Mouse (Mus musculus) left cerebral cortex, postnatal 4 days (tissue): ENCODE measurements around the gene Unkl. TPM values are rescaled to one million over a fixed set of nuclear protein-coding genes. Genes with fewer than 3 reads are reported as not detected.
"Not testable (repeated sequence)": the region's sequence is repeated elsewhere in the genome, so short reads cannot be mapped to it uniquely, and the experiment has no call there.

Experiments
- DNase-seq: peaks from one replicate; pipeline ENCODE4 v3.0.0-alpha.2; 2022
- intact Hi-C: fragments of 180-260 bp; cut with DNase I; formaldehyde crosslinking; loops from one replicate; pipeline ENCODE4 v1.15.1; 2025
- total RNA-seq, 2 experiments: library from RNA; stranded (reverse); gene quantifications; 2 replicates each; pipeline ENCODE4 v1.2.3; 2021

Unkl gene
- total RNA-seq, 2 experiments from 2014 or later: 23.5 to 26.9 TPM

- intact Hi-C loops: no loop called here
- no peak for DNase-seq
These were observed 30.8 kb downstream of the Unkl start for GRCm38 (mm10) chr17:25218967-25219366.

GRCm38 (mm10) chr17:25219492-25220295, 31.5 kb downstream of the Unkl start:
- no peak for DNase-seq
- intact Hi-C loops: no loop called here

GRCm38 (mm10) chr17:25220746-25221145, 32.5 kb downstream of the Unkl start:
- no peak for DNase-seq
- intact Hi-C loops: no loop called here

GRCm38 (mm10) chr17:25221821-25222503, 33.8 kb downstream of the Unkl start:
- intact Hi-C loops: no loop called here
- peak; percentile 60 for DNase-seq

- DNase-seq, intact Hi-C loops: not testable (repeated sequence)
These were observed 34.3 kb downstream of the Unkl start for GRCm38 (mm10) chr17:25222504-25222940.

- intact Hi-C loops: no loop called here
- DNase-seq: no peak
These were observed 34.9 kb downstream of the Unkl start for GRCm38 (mm10) chr17:25222951-25223601.

- no peak for DNase-seq
These were observed 36.5 kb downstream of the Unkl start for GRCm38 (mm10) chr17:25224586-25225222.

GRCm38 (mm10) chr17:25225659-25226058, 37.5 kb downstream of the Unkl start:
- intact Hi-C loops: no loop called here
- DNase-seq: no peak

More at GRCm38 (mm10) chr17:25224586-25225222, 36.5 kb downstream of the Unkl start:
- intact Hi-C loops: no loop called here

GRCm38 (mm10) chr17:25227991-25228390, 39.8 kb downstream of the Unkl start:
- no peak for DNase-seq
- intact Hi-C loops: no loop called here

GRCm38 (mm10) chr17:25230014-25230655, 41.9 kb downstream of the Unkl start:
- intact Hi-C loops, DNase-seq: not testable (repeated sequence)

GRCm38 (mm10) chr17:25230700-25231099, 42.5 kb downstream of the Unkl start:
- intact Hi-C loops: no loop called here
- DNase-seq: no peak

- intact Hi-C loops, DNase-seq: not testable (repeated sequence)
These were observed 43.4 kb downstream of the Unkl start for GRCm38 (mm10) chr17:25231621-25232020.

GRCm38 (mm10) chr17:25235635-25236034, 47.4 kb downstream of the Unkl start:
- DNase-seq: no peak
- intact Hi-C loops: no loop called here

- peak; percentile 88 for DNase-seq
- intact Hi-C loops: no loop called here
These were observed 51.8 kb downstream of the Unkl start, which contains the start of the genes Gnptg and Tsr3 for GRCm38 (mm10) chr17:25239695-25240636. Gene Gnptg, minus strand, starts transcription at chr17:25240124. Gene Tsr3, plus strand, starts transcription at chr17:25240170.

- intact Hi-C loops: no loop called here
- no peak for DNase-seq
These were observed 55.1 kb downstream of the Unkl start for GRCm38 (mm10) chr17:25243131-25243780.

- DNase-seq: no peak
- intact Hi-C loops: no loop called here
These were observed 56.0 kb downstream of the Unkl start for GRCm38 (mm10) chr17:25244239-25244638.

- no peak for DNase-seq
- intact Hi-C loops: no loop called here
These were observed 60.0 kb downstream of the Unkl start for GRCm38 (mm10) chr17:25248033-25248750.
